Mouse (Mus musculus): Measurements from ENCODE around the gene Mfsd14b. TPM values are rescaled to one million over a fixed set of nuclear protein-coding genes. Genes with fewer than 3 reads are reported as not detected.

Gene Mfsd14b
- polyA plus RNA-seq, 1 experiment from 2014 or later = 27.4 TPM

GRCm38 (mm10) chr13:65069969-65070368 lies 42.8 kb downstream of the Mfsd14b start:
- Histone ChIP-seq H3K4me1 (replicated peaks) (no peaks in the 10 kb centered on the region), H3K27ac (no peak overlapping the region), H3K4me2 (replicated peaks) (no peak overlapping the region), H3K9me3 (no peaks in the 10 kb centered on the region), H3K9ac (replicated peaks) (no peak overlapping the region), H3K4me3 (replicated peaks) (no peak overlapping the region), H3K27me3 (no peaks in the 10 kb centered on the region), H3K36me3 (peaks cover 33% of the 10 kb centered on the region)
- 91% methylated on average over 2 of the region's 2 CpGs for WGBS
- no peak for ATAC-seq

GRCm38 (mm10) chr13:65052660-65053059 lies 60.1 kb downstream of the Mfsd14b start, which contains the start of gene Prss47:
Prss47 (minus strand) TSS chr13:65052760.
- no peak within 1 kb of the TSS for H3K4me3 ChIP-seq (replicated peaks)
- WGBS = 91% methylated on average over 9 of the region's 9 CpGs
- H3K4me2 ChIP-seq (replicated peaks) = no peak within 1 kb of the TSS
- H3K27ac ChIP-seq = no peak within 1 kb of the TSS
- H3K9me3 ChIP-seq = peaks cover 11% of the 10 kb centered on the region
- no peaks in the 10 kb centered on the region for H3K4me1 ChIP-seq (replicated peaks)
- no peaks in the 10 kb centered on the region for H3K36me3 ChIP-seq
- no peak for ATAC-seq
- H3K27me3 ChIP-seq = no peaks in the 10 kb centered on the region
- H3K9ac ChIP-seq (replicated peaks) = no peak within 1 kb of the TSS

- Histone ChIP-seq H3K4me2 (replicated peaks) (no peak overlapping the region), H3K36me3 (no peaks in the 10 kb centered on the region), H3K27ac (no peak overlapping the region), H3K4me1 (replicated peaks) (no peaks in the 10 kb centered on the region), H3K9me3 (peaks cover 3% of the 10 kb centered on the region; the same call in 1 of the 2 replicates), H3K9ac (replicated peaks) (no peak overlapping the region), H3K4me3 (replicated peaks) (no peak overlapping the region), H3K27me3 (no peaks in the 10 kb centered on the region)
- 69% methylated on average over 4 of the region's 4 CpGs for WGBS
- ATAC-seq = no peak
These were observed 77.7 kb downstream of the Mfsd14b start for GRCm38 (mm10) chr13:65035057-65035456.

- no peak within 1 kb of the TSS for H3K9ac ChIP-seq (replicated peaks)
- H3K4me1 ChIP-seq (replicated peaks) = no peaks in the 10 kb centered on the region
- no peak for ATAC-seq
- H3K9me3 ChIP-seq = peaks cover 3% of the 10 kb centered on the region; the same call in 1 of the 2 replicates
- H3K36me3 ChIP-seq = no peaks in the 10 kb centered on the region
- no peak within 1 kb of the TSS for H3K4me3 ChIP-seq (replicated peaks)
- H3K27me3 ChIP-seq = no peaks in the 10 kb centered on the region
- H3K27ac ChIP-seq = no peak within 1 kb of the TSS
- no peak within 1 kb of the TSS for H3K4me2 ChIP-seq (replicated peaks)
These were observed 80.0 kb downstream of the Mfsd14b start, which contains the start of gene Spata31d1c for GRCm38 (mm10) chr13:65032758-65033157. Spata31d1c (plus strand) TSS chr13:65033058.

Other genes starting within 250 kb of the Mfsd14b start
- gene Cntnap3, start 209.0 kb downstream of the Mfsd14b start, polyA plus RNA-seq (2015; fragmentation: Nextera tagmentation; extraction: Ambion mirVana) = 0.19 and 0.30 TPM in 2 replicates
- not detected in 2 replicates for gene Spata31, start 195.6 kb downstream of the Mfsd14b start, polyA plus RNA-seq (2015; fragmentation: Nextera tagmentation; extraction: Ambion mirVana)
- not detected in 2 replicates for gene Spata31d1c, start 79.9 kb downstream of the Mfsd14b start, polyA plus RNA-seq (2015; fragmentation: Nextera tagmentation; extraction: Ambion mirVana)
- gene Prss47, start 60.2 kb downstream of the Mfsd14b start, polyA plus RNA-seq (2015; fragmentation: Nextera tagmentation; extraction: Ambion mirVana) = not detected in 2 replicates
- gene Olfr465-ps1, start 25.1 kb upstream of the Mfsd14b start, polyA plus RNA-seq (2015; fragmentation: Nextera tagmentation; extraction: Ambion mirVana) = not detected in 2 replicates
- not detected in 2 replicates for gene Olfr466, start 37.3 kb upstream of the Mfsd14b start, polyA plus RNA-seq (2015; fragmentation: Nextera tagmentation; extraction: Ambion mirVana)
- gene Nlrp4f, start 93.0 kb upstream of the Mfsd14b start, polyA plus RNA-seq (2015; fragmentation: Nextera tagmentation; extraction: Ambion mirVana) = not detected in 2 replicates
- gene Gm10775, start 146.6 kb upstream of the Mfsd14b start, polyA plus RNA-seq (2015; fragmentation: Nextera tagmentation; extraction: Ambion mirVana) = not detected in 2 replicates
- gene Zfp369, start 165.8 kb upstream of the Mfsd14b start, polyA plus RNA-seq (2015; fragmentation: Nextera tagmentation; extraction: Ambion mirVana) = 20.5 and 22.1 TPM in 2 replicates